Mouse (Mus musculus) ES-E14 (cell line): Measurements from ENCODE around the gene Ddah2.

ENCODE experiments used
- HCFC1 ChIP-seq: IDR thresholded peaks from 2 replicates; pipeline ENCODE4 v1.6.1; 2012; ENCODE audit warnings: low read length, inconsistent platforms, borderline replicate concordance; ENCODE audit not compliant: insufficient read depth
- ZC3H11A ChIP-seq: IDR thresholded peaks from 2 replicates; pipeline ENCODE4 v1.6.1; 2012; ENCODE audit warnings: low read depth, mild to moderate bottlenecking, inconsistent platforms, low read length, borderline replicate concordance

DNA sequence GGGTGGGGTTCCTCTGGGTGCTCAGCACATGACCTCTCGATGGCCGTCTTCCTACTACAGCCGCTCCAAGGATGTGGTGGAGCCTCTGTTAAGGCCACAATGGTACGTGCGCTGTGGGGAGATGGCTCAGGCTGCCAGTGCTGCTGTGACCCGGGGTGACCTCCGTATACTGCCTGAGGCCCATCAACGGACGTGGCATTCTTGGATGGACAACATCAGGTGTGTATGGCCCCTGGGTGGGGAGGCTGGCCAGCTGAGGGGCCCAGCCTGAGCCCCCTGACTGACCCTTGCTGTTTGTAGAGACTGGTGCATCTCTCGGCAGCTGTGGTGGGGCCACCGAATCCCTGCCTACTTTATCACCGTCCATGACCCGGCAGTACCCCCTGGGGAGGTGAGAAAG is 46.4 kb upstream of the Ddah2 start:
- TF ChIP-seq HCFC1 (no peak), ZC3H11A (no peak)
